Mouse (Mus musculus) hindbrain, postnatal 0 days (tissue): ENCODE results near the gene Zcchc18. TPM values are rescaled to one million over a fixed set of nuclear protein-coding genes. Genes with fewer than 3 reads are reported as not detected.

Experiments
- ATAC-seq: fragments of 200-750 bp; cut with Nextera tagmentation; 2 replicates; pipeline ENCODE4 v1.8.0; 2017; ENCODE audit warnings: mild to moderate bottlenecking, moderate TSS enrichment, moderate library complexity
- DNase-seq: peaks from one replicate; pipeline ENCODE4 v3.0.0-alpha.2; 2015; ENCODE audit warnings: low spot score
- H3K27ac ChIP-seq: fragments of 300-500 bp; sonication (generic); 2 replicates; pipeline ENCODE4 v1.5.1; 2014; ENCODE audit warnings: mild to moderate bottlenecking
- H3K27me3 ChIP-seq: fragments of 300-500 bp; sonication (generic); 2 replicates; pipeline ENCODE4 v1.6.1; 2014; ENCODE audit warnings: low read length, mixed read lengths; ENCODE audit not compliant: insufficient read depth
- H3K36me3 ChIP-seq: fragments of 300-500 bp; sonication (generic); 2 replicates; pipeline ENCODE4 v1.6.1; 2014; ENCODE audit warnings: low read length, mixed read lengths; ENCODE audit not compliant: insufficient read depth
- H3K4me1 ChIP-seq: fragments of 300-500 bp; sonication (generic); 2 replicates; pipeline ENCODE4 v1.6.1; 2014; ENCODE audit warnings: antibody characterized with exemption, low read length, mixed read lengths; ENCODE audit not compliant: insufficient read depth
- H3K4me2 ChIP-seq: fragments of 300-500 bp; sonication (generic); 2 replicates; pipeline ENCODE4 v1.6.1; 2014; ENCODE audit warnings: low read depth, mild to moderate bottlenecking, low read length, moderate library complexity, mixed read lengths
- H3K4me3 ChIP-seq: fragments of 300-500 bp; sonication (generic); 2 replicates; pipeline ENCODE4 v1.5.1; 2014; ENCODE audit warnings: low read length
- H3K9ac ChIP-seq: fragments of 300-500 bp; sonication (generic); replicated peaks from 2 replicates; pipeline ENCODE4 v1.6.1; 2014; ENCODE audit warnings: mild to moderate bottlenecking, low read length, moderate library complexity, mixed read lengths
- H3K9me3 ChIP-seq: fragments of 300-500 bp; sonication (generic); 2 replicates; pipeline ENCODE4 v1.6.1; 2016; ENCODE audit warnings: low read length, mixed read lengths
- CTCF ChIP-seq: IDR thresholded peaks from 2 replicates; pipeline ENCODE4 v1.5.1; 2016; ENCODE audit warnings: antibody characterized with exemption, control low read depth, low read depth
- WGBS: fragments of 180-500 bp; shearing (Covaris S2); extraction: QIAGEN DNeasy Blood & Tissue Kit; methylation state at CpG from one replicate; pipeline ENCODE4 v1.1.7; 2014; 5-methylcytosine and 5-hydroxymethylcytosine counted together
- polyA plus RNA-seq: library from polyadenylated mRNA; unstranded; fragments of >200 nt; fragmentation: Nextera tagmentation; extraction: Ambion mirVana; gene quantifications from 2 replicates; pipeline ENCODE4 v1.2.1, GENCODE M21; 2015
- total RNA-seq: library from RNA; depleted of rRNA; stranded (reverse); fragments of >200 nt; gene quantifications from 2 replicates; pipeline ENCODE4 v1.2.3, GENCODE M21; 2014

Zcchc18 gene
- total and polyA plus RNA-seq, 2 experiments from 2014 or later = 151 to 508 TPM

- Histone ChIP-seq H3K9me3 (no peaks in the 10 kb centered on the region), H3K27ac (no peak overlapping the region), H3K4me3 (no peak overlapping the region), H3K4me1 (no peaks in the 10 kb centered on the region), H3K27me3 (no peaks in the 10 kb centered on the region), H3K4me2 (no peak overlapping the region), H3K9ac (no peak overlapping the region), H3K36me3 (no peaks in the 10 kb centered on the region)
- peak; percentile 67 for TF ChIP-seq CTCF
- ATAC-seq (no peak), DNase-seq (peak; percentile 20)
Measured at GRCm38 (mm10) chrX:136978616-136979015, 14.3 kb upstream of the Zcchc18 start.

GRCm38 (mm10) chrX:136986039-136986438, 6.9 kb upstream of the Zcchc18 start:
- H3K4me2 ChIP-seq = no peak overlapping the region
- ATAC-seq = no peak
- H3K36me3 ChIP-seq = no peaks in the 10 kb centered on the region
- no peak for DNase-seq
- no peak for TF ChIP-seq CTCF
- H3K9me3 ChIP-seq = no peaks in the 10 kb centered on the region
- H3K27ac ChIP-seq = no peak overlapping the region
- no peaks in the 10 kb centered on the region for H3K4me1 ChIP-seq
- no peaks in the 10 kb centered on the region for H3K27me3 ChIP-seq
- H3K4me3 ChIP-seq = no peak overlapping the region
- no peak overlapping the region for H3K9ac ChIP-seq

GRCm38 (mm10) chrX:136991274-136991673, 1.7 kb upstream of the Zcchc18 start:
- no peak for TF ChIP-seq CTCF
- no peak for ATAC-seq

GRCm38 (mm10) chrX:136992191-136992965, 577 bp upstream of the Zcchc18 start:
- Histone ChIP-seq H3K27ac (peak overlapping the region; percentile 85), H3K36me3 (no peaks in the 10 kb centered on the region), H3K4me3 (peak overlapping the region; percentile 48), H3K9me3 (no peaks in the 10 kb centered on the region), H3K27me3 (no peaks in the 10 kb centered on the region), H3K4me1 (no peaks in the 10 kb centered on the region), H3K4me2 (peak overlapping the region; percentile 56), H3K9ac (peak overlapping the region; percentile 61)
- DNase-seq (peak; percentile 53), ATAC-seq (peak; percentile 57)
- TF ChIP-seq CTCF = no peak
- WGBS = 26% methylated on average over 19 of the region's 19 CpGs

More at GRCm38 (mm10) chrX:136991274-136991673, 1.7 kb upstream of the Zcchc18 start:
- Histone ChIP-seq H3K9ac (no peak overlapping the region), H3K4me2 (peak overlapping the region; percentile 56), H3K4me1 (no peaks in the 10 kb centered on the region), H3K36me3 (no peaks in the 10 kb centered on the region), H3K4me3 (no peak overlapping the region), H3K9me3 (no peaks in the 10 kb centered on the region), H3K27me3 (no peaks in the 10 kb centered on the region), H3K27ac (peak overlapping the region; percentile 32; the same call in 1 of the 2 replicates)
- peak; percentile 49 for DNase-seq
- whole genome bisulfite sequencing = 43% methylated on average over 2 of the region's 2 CpGs

GRCm38 (mm10) chrX:136993641-136994040, 686 bp downstream of the Zcchc18 start:
- Histone ChIP-seq H3K4me3 (peak overlapping the region; percentile 48), H3K4me1 (no peaks in the 10 kb centered on the region), H3K27ac (peak overlapping the region; percentile 85), H3K9me3 (no peaks in the 10 kb centered on the region), H3K36me3 (no peaks in the 10 kb centered on the region), H3K4me2 (peak overlapping the region; percentile 56), H3K27me3 (no peaks in the 10 kb centered on the region), H3K9ac (peak overlapping the region; percentile 61)
- no peak for ATAC-seq
- WGBS = 44% methylated on average over 14 of the region's 14 CpGs
- peak; percentile 55 for DNase-seq
- no peak for TF ChIP-seq CTCF

- H3K4me1 ChIP-seq = no peaks in the 10 kb centered on the region
- DNase-seq (no peak), ATAC-seq (no peak)
- WGBS = 62% methylated on average over 2 of the region's 2 CpGs
- H3K4me3 ChIP-seq = no peak overlapping the region
- no peaks in the 10 kb centered on the region for H3K36me3 ChIP-seq
- H3K27me3 ChIP-seq = no peaks in the 10 kb centered on the region
- TF ChIP-seq CTCF = no peak
- H3K9ac ChIP-seq = no peak overlapping the region
- H3K4me2 ChIP-seq = no peak overlapping the region
- no peak overlapping the region for H3K27ac ChIP-seq
- H3K9me3 ChIP-seq = no peaks in the 10 kb centered on the region
Measured at GRCm38 (mm10) chrX:136996256-136996655, 3.3 kb downstream of the Zcchc18 start.

GRCm38 (mm10) chrX:137015099-137015709, 22.2 kb downstream of the Zcchc18 start:
- DNase-seq (peak; percentile 85), ATAC-seq (peak; percentile 71; the same call in 1 of the 2 replicates)
- no peak overlapping the region for H3K9ac ChIP-seq
- 43% methylated on average over 6 of the region's 6 CpGs for WGBS
- no peak overlapping the region for H3K27ac ChIP-seq
- H3K36me3 ChIP-seq = no peaks in the 10 kb centered on the region
- peak; percentile 74 for TF ChIP-seq CTCF
- no peak overlapping the region for H3K4me3 ChIP-seq
- no peaks in the 10 kb centered on the region for H3K27me3 ChIP-seq
- no peaks in the 10 kb centered on the region for H3K4me1 ChIP-seq
- no peaks in the 10 kb centered on the region for H3K9me3 ChIP-seq
- H3K4me2 ChIP-seq = no peak overlapping the region
